Mouse (Mus musculus): ENCODE measurements around the gene Zfp410. TPM values are rescaled to one million over a fixed set of nuclear protein-coding genes. Genes with fewer than 3 reads are reported as not detected.

The Zfp410 gene
- 68.0 and 76.9 TPM in 2 replicates for polyA plus RNA-seq (2014; fragmentation: Nextera tagmentation; extraction: Ambion mirVana)

DNA sequence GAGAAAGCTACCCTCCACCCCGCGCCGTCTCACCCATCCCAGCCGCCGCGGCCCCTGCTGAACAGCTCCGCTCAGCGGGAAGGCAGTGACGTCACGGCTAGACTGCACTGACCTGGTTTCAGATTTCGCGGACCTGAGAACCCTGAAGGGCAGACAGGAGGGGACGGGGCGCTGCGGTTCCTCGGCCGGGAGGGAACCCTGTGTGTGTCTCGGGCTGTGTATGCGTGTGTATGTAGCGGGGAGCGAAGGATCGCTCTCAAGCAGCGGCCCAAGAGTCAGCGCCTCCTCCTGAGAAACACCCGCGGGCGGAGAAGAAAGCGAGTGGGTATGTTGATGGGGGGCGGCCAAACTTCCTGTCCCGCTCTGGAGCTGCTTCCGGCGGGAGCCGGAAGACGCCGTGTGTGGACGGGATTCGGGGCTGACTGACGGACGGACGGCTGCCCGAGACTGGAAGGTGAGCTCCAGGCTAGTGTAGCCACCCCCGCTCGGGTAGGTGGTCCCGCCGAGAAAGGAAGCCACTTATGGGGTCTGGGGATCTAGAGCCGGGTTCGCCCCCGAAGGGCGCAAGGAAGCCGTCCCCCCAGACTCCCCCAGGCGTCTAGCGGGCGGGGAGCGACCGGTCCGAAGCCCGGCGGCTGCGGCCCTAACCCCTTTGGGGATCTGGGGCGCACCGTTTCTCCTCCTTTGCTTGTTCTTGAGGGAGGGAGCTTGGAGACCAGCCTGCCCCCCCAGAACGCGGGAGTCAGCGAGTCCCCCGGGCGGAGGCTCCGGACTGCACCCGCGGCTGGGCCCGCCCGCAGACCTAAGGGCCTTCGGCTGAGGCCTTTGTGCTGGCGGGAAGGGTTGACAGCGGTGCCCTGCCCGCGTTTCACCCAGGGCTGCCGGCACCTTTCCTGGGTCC lies at the start of gene Zfp410:
Zfp410 (plus strand) TSS at position 132 of the 901 bp plus-strand sequence.
- under 1% methylated on average over 75 of the region's 77 CpGs for WGBS
- no peaks in the 10 kb centered on the region for H3K9me3 ChIP-seq (ENCODE audit: control insufficient read depth, low read length)
- no peaks in the 10 kb centered on the region for H3K36me3 ChIP-seq (ENCODE audit: control insufficient read depth, insufficient read depth, low read length)
- H3K27me3 ChIP-seq (ENCODE audit: control insufficient read depth, insufficient read depth, low read length): no peaks in the 10 kb centered on the region; the same call in 1 of the 2 replicates
- peak within 1 kb of the TSS; percentile 93 for H3K27ac ChIP-seq (ENCODE audit: low read depth, low read length)
- peak within 1 kb of the TSS; percentile 99 for H3K4me3 ChIP-seq (ENCODE audit: low read depth, low read length)
- ATAC-seq (ENCODE audit: low read depth): peak; percentile 94
- H3K9ac ChIP-seq (replicated peaks; ENCODE audit: low read depth, low read length): peak within 1 kb of the TSS; percentile 88
- peaks cover 17% of the 10 kb centered on the region for H3K4me1 ChIP-seq (ENCODE audit: control insufficient read depth, insufficient read depth, low read length)
- H3K4me2 ChIP-seq (ENCODE audit: low read depth, low read length): peak within 1 kb of the TSS; percentile 83

DNA sequence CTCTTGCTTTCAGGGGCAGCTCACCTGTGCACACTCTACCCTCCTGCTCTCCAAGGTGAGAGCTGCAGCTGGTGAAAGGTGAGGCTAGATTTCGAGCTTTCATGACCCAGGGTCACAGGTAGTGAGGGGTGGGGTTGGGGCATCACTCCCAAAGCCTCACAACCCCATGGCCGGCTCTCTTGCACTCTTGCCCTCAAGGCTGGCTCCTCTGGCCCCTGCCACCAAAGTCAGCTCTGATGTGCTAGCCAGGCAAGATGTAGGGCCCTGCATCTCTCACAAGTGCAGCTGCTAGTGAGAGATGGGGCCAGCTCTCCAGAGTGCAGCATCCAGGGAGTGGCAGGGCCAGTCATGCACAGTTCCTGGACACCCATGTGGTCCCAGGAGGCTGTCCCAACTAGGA lies 49.4 kb upstream of the Zfp410 start:
- H3K4me1 ChIP-seq (ENCODE audit: control insufficient read depth, insufficient read depth, low read length): no peaks in the 10 kb centered on the region
- no peaks in the 10 kb centered on the region for H3K27me3 ChIP-seq (ENCODE audit: control insufficient read depth, insufficient read depth, low read length)
- no peak overlapping the region for H3K9ac ChIP-seq (replicated peaks; ENCODE audit: low read depth, low read length)
- H3K9me3 ChIP-seq (ENCODE audit: control insufficient read depth, low read length): no peaks in the 10 kb centered on the region
- no peak overlapping the region for H3K27ac ChIP-seq (ENCODE audit: low read depth, low read length)
- no peak overlapping the region for H3K4me2 ChIP-seq (ENCODE audit: low read depth, low read length)
- ATAC-seq (ENCODE audit: low read depth): no peak
- 75% methylated on average over 2 of the region's 2 CpGs for WGBS
- no peaks in the 10 kb centered on the region for H3K36me3 ChIP-seq (ENCODE audit: control insufficient read depth, insufficient read depth, low read length)
- H3K4me3 ChIP-seq (ENCODE audit: low read depth, low read length): no peak overlapping the region

DNA sequence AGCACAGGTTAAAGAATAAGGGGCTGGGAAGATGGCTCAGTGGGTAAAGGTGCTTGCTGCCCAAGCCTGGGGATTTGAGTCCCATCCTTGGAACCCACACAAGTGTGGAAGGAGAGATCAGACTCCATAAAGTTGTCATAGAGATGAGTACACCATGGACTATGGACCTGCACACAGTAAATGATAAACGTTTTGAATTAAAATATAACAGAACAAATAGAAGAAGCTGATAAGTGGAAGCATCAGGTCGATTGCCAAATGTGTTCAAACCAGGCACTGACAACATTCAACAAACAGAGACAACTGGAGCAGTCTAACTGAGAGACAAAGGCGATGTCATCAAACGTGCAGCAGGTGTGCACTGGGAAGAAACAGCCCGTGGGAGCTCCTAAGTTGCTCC lies 43.3 kb upstream of the Zfp410 start:
- ATAC-seq (ENCODE audit: low read depth): no peak
- 68% methylated on average over 5 of the region's 5 CpGs for WGBS

DNA sequence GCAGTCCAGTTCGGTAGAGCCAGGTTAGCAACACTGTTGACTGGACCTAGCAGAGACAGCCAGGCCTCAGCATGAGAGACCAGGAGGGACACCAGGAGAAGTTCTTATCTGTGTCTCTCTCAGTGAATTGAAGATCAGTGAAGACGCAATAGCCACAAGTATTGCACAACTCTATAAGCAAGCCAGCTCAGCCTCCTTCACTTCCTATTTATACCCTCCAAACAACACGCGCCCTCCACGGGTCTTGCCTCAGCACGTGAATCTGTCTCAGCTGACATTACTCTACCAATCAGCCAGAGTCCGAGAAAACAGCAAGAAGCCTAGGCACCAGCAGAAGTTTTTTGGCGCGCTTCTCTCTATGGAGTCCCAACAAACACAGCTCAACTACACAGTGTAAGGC lies 41.4 kb upstream of the Zfp410 start:
- no peaks in the 10 kb centered on the region for H3K4me1 ChIP-seq (ENCODE audit: control insufficient read depth, insufficient read depth, low read length)
- ATAC-seq (ENCODE audit: low read depth): no peak
- H3K9me3 ChIP-seq (ENCODE audit: control insufficient read depth, low read length): no peaks in the 10 kb centered on the region
- H3K9ac ChIP-seq (replicated peaks; ENCODE audit: low read depth, low read length): no peak overlapping the region
- H3K27ac ChIP-seq (ENCODE audit: low read depth, low read length): no peak overlapping the region
- no peaks in the 10 kb centered on the region for H3K27me3 ChIP-seq (ENCODE audit: control insufficient read depth, insufficient read depth, low read length)
- no peaks in the 10 kb centered on the region for H3K36me3 ChIP-seq (ENCODE audit: control insufficient read depth, insufficient read depth, low read length)
- 96% methylated on average over 9 of the region's 9 CpGs for WGBS
- no peak overlapping the region for H3K4me2 ChIP-seq (ENCODE audit: low read depth, low read length)
- no peak overlapping the region for H3K4me3 ChIP-seq (ENCODE audit: low read depth, low read length)

More for the DNA sequence above, 43.3 kb upstream of the Zfp410 start:
- no peak overlapping the region for H3K9ac ChIP-seq (replicated peaks; ENCODE audit: low read depth, low read length)
- no peaks in the 10 kb centered on the region for H3K27me3 ChIP-seq (ENCODE audit: control insufficient read depth, insufficient read depth, low read length)
- no peaks in the 10 kb centered on the region for H3K4me1 ChIP-seq (ENCODE audit: control insufficient read depth, insufficient read depth, low read length)
- H3K36me3 ChIP-seq (ENCODE audit: control insufficient read depth, insufficient read depth, low read length): no peaks in the 10 kb centered on the region
- H3K4me2 ChIP-seq (ENCODE audit: low read depth, low read length): no peak overlapping the region
- no peak overlapping the region for H3K27ac ChIP-seq (ENCODE audit: low read depth, low read length)
- no peak overlapping the region for H3K4me3 ChIP-seq (ENCODE audit: low read depth, low read length)
- no peaks in the 10 kb centered on the region for H3K9me3 ChIP-seq (ENCODE audit: control insufficient read depth, low read length)

DNA sequence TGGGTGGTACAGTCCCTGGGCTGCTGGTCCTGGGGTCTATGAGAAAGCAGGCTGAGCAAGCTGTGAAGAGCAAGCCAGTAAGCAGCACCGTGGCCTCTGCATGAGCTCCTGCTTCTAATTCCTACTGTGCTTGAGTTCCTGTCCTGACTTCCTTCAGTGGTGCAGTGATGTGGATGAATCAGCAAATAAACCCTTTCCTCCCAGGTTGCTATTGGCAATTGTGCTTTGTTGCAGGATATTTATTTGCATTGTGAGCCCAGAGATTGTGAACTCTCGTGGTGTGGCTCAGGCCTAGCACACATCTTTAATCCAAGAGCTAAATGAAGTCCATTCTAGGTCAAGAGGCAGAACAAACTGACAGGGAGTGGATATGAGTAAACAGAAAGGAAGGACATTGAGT lies 40.4 kb upstream of the Zfp410 start:
- H3K4me2 ChIP-seq (ENCODE audit: low read depth, low read length): no peak overlapping the region

DNA sequence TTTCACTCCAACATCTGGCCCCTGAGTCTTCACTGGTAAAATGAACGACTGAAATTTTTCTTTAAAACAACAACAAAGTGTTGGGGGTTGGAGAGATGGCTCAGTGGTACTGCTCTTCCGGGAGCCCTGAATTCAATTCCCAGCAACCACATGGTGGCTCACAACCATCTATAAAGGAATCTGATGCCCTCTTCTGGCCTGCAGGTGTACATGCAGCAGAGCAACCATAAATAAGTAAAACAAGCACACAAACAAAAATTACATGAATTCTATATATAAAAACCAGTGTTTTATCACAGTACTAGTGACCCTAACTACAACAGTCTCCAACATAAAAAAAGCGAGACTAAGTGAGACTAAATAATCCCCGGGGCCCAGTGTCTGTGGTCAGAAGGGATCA lies 39.9 kb upstream of the Zfp410 start:
- no peak overlapping the region for H3K9ac ChIP-seq (replicated peaks; ENCODE audit: low read depth, low read length)
- no peak overlapping the region for H3K4me2 ChIP-seq (ENCODE audit: low read depth, low read length)
- ATAC-seq (ENCODE audit: low read depth): no peak
- no peak overlapping the region for H3K27ac ChIP-seq (ENCODE audit: low read depth, low read length)
- H3K4me1 ChIP-seq (ENCODE audit: control insufficient read depth, insufficient read depth, low read length): no peaks in the 10 kb centered on the region
- WGBS: 88% methylated on average over 4 of the region's 4 CpGs
- H3K4me3 ChIP-seq (ENCODE audit: low read depth, low read length): no peak overlapping the region
- no peaks in the 10 kb centered on the region for H3K27me3 ChIP-seq (ENCODE audit: control insufficient read depth, insufficient read depth, low read length)
- H3K9me3 ChIP-seq (ENCODE audit: control insufficient read depth, low read length): no peaks in the 10 kb centered on the region
- H3K36me3 ChIP-seq (ENCODE audit: control insufficient read depth, insufficient read depth, low read length): no peaks in the 10 kb centered on the region

More for the DNA sequence above, 40.4 kb upstream of the Zfp410 start:
- H3K9ac ChIP-seq (replicated peaks; ENCODE audit: low read depth, low read length): no peak overlapping the region
- H3K9me3 ChIP-seq (ENCODE audit: control insufficient read depth, low read length): no peaks in the 10 kb centered on the region
- no peak for ATAC-seq (ENCODE audit: low read depth)
- no peak overlapping the region for H3K4me3 ChIP-seq (ENCODE audit: low read depth, low read length)
- H3K27me3 ChIP-seq (ENCODE audit: control insufficient read depth, insufficient read depth, low read length): no peaks in the 10 kb centered on the region
- H3K4me1 ChIP-seq (ENCODE audit: control insufficient read depth, insufficient read depth, low read length): no peaks in the 10 kb centered on the region
- no peak overlapping the region for H3K27ac ChIP-seq (ENCODE audit: low read depth, low read length)
- WGBS: 74% methylated on average over 2 of the region's 2 CpGs
- no peaks in the 10 kb centered on the region for H3K36me3 ChIP-seq (ENCODE audit: control insufficient read depth, insufficient read depth, low read length)

DNA sequence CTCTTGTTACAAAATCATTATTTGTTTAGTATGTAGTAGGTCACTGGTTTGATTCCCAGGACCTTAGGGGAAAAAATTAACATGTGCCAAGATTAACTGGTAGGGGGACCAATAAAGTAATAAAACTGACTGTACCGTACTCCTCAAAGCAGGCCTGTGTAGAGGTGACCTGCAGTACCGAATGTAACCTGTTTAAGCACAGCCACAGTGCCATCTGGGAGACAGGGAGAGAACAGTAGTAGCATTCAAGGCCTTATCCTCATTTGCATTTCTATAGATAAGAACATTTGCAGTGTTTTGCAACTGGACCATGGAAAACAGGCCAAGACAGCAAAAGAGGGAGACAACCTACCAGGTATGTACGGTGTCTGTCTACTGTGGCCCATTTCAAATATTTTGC lies 38.8 kb upstream of the Zfp410 start:
- no peaks in the 10 kb centered on the region for H3K27me3 ChIP-seq (ENCODE audit: control insufficient read depth, insufficient read depth, low read length)
- ATAC-seq (ENCODE audit: low read depth): no peak
- H3K27ac ChIP-seq (ENCODE audit: low read depth, low read length): no peak overlapping the region
- H3K4me2 ChIP-seq (ENCODE audit: low read depth, low read length): no peak overlapping the region
- no peaks in the 10 kb centered on the region for H3K36me3 ChIP-seq (ENCODE audit: control insufficient read depth, insufficient read depth, low read length)
- H3K4me3 ChIP-seq (ENCODE audit: low read depth, low read length): no peak overlapping the region
- H3K9ac ChIP-seq (replicated peaks; ENCODE audit: low read depth, low read length): no peak overlapping the region
- H3K4me1 ChIP-seq (ENCODE audit: control insufficient read depth, insufficient read depth, low read length): no peaks in the 10 kb centered on the region
- 38% methylated on average over 3 of the region's 3 CpGs for WGBS
- H3K9me3 ChIP-seq (ENCODE audit: control insufficient read depth, low read length): no peaks in the 10 kb centered on the region

DNA sequence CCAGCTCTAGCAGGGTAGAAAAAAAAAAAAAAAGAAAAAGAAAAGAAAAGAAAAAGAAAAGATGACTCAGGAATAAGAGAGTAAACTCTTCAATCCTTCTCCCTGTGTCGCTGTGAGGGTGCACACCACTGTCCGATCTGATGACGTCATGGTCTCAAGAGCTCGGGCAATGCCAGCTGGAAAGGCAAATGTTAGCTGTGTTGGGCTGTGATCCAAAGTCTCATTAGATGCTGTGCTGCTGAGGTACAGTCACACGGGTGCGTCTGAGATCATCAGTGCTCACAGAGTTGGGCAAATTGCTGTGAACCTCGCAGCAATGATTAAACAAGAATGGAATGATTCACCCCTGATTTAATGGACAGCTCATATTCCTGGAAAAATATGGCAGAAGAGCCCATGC lies 37.8 kb upstream of the Zfp410 start:
- WGBS: 69% methylated on average over 7 of the region's 7 CpGs
- Histone ChIP-seq H3K9ac (replicated peaks; ENCODE audit: low read depth, low read length) (no peak overlapping the region), H3K4me1 (ENCODE audit: control insufficient read depth, insufficient read depth, low read length) (no peaks in the 10 kb centered on the region), H3K9me3 (ENCODE audit: control insufficient read depth, low read length) (no peaks in the 10 kb centered on the region), H3K4me2 (ENCODE audit: low read depth, low read length) (no peak overlapping the region), H3K27me3 (ENCODE audit: control insufficient read depth, insufficient read depth, low read length) (no peaks in the 10 kb centered on the region), H3K4me3 (ENCODE audit: low read depth, low read length) (no peak overlapping the region), H3K27ac (ENCODE audit: low read depth, low read length) (no peak overlapping the region), H3K36me3 (ENCODE audit: control insufficient read depth, insufficient read depth, low read length) (no peaks in the 10 kb centered on the region)
- no peak for ATAC-seq (ENCODE audit: low read depth)

DNA sequence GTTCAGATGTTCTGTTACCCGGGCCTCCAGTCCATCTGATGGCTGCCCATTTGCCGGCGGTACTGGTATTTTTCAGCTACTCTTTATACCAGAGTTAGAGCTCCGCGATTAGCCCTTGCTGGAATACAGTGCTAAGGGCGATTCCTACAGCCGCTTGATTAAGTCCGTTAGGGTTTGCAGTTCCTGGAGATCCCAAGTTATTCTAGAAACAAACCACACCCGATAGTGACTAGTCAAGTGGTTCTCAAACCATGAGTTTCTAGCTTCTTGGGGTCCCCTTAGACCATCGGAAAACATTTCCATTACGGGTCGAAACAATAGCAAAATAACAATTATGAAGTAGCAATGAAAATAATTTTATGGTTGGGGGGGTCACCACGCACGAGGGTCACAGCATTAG lies 32.3 kb upstream of the Zfp410 start:
- H3K27ac ChIP-seq (ENCODE audit: low read depth, low read length): no peak overlapping the region
- 74% methylated on average over 14 of the region's 14 CpGs for WGBS
- peak overlapping the region; percentile 68 for H3K4me2 ChIP-seq (ENCODE audit: low read depth, low read length)
- H3K4me1 ChIP-seq (ENCODE audit: control insufficient read depth, insufficient read depth, low read length): 0 out of 2 replicates have a peak, but pooled peaks cover 6% of the 10 kb centered on the region
- H3K9me3 ChIP-seq (ENCODE audit: control insufficient read depth, low read length): no peaks in the 10 kb centered on the region
- no peak for ATAC-seq (ENCODE audit: low read depth)
- no peaks in the 10 kb centered on the region for H3K27me3 ChIP-seq (ENCODE audit: control insufficient read depth, insufficient read depth, low read length)
- no peak overlapping the region for H3K9ac ChIP-seq (replicated peaks; ENCODE audit: low read depth, low read length)
- H3K36me3 ChIP-seq (ENCODE audit: control insufficient read depth, insufficient read depth, low read length): no peaks in the 10 kb centered on the region
- no peak overlapping the region; the same call in 1 of the 2 replicates for H3K4me3 ChIP-seq (ENCODE audit: low read depth, low read length)
